Mouse (Mus musculus) megakaryocyte, embryonic 14.5 days (primary cell): ENCODE results near the gene Sp100.
"Not testable (repeated sequence)": the region's sequence is repeated elsewhere in the genome, so short reads cannot be mapped to it uniquely, and the experiment has no call there.

Experiments used
- FLI1 ChIP-seq: IDR thresholded peaks from 2 replicates; pipeline ENCODE4 v1.6.1; 2012; ENCODE audit warnings: low read length, inconsistent platforms, mixed read lengths
- GATA1 ChIP-seq: IDR thresholded peaks from 3 replicates; pipeline ENCODE4 v1.6.1; 2012; ENCODE audit warnings: mixed read lengths, low read length, inconsistent platforms, borderline replicate concordance

GRCm38 (mm10) chr1:85617161-85617560 is 32.6 kb upstream of the Sp100 start:
- TF ChIP-seq GATA1, FLI1: not testable (repeated sequence)
